ENCODE assay signal across 14 mouse cellular contexts in genomic region chr3:69813005-69813695, GRCm38 (mm10). TPM values are rescaled to one million over a fixed set of nuclear protein-coding genes. Genes with fewer than 3 reads are reported as not detected.
"Had no signal": no experiment of that assay in that cellular context is flagged by ENCODE, and none has a peak within 500 bp of the region (broad histone marks: within the 10 kb centered on the region; RNA-seq: fewer than 3 reads in every experiment).

No protein-coding gene starts in this region.

- H3K27me3 ChIP-seq: limb, embryonic 15.5 days; liver, embryonic 12.5 days; lung, embryonic 15.5 days; midbrain, embryonic 13.5 days; neural tube, embryonic 15.5 days had no signal

- H3K27ac ChIP-seq: limb, embryonic 15.5 days; liver, embryonic 12.5 days; lung, embryonic 15.5 days; midbrain, embryonic 13.5 days; neural tube, embryonic 15.5 days had no signal

- H3K4me3 ChIP-seq: limb, embryonic 15.5 days; liver, embryonic 12.5 days; lung, embryonic 15.5 days; midbrain, embryonic 13.5 days; myocyte; neural tube, embryonic 15.5 days had no signal

- H3K9ac ChIP-seq: limb, embryonic 15.5 days; liver, embryonic 12.5 days; lung, embryonic 15.5 days; midbrain, embryonic 13.5 days; neural tube, embryonic 15.5 days had no signal

- ATAC-seq: liver, embryonic 12.5 days; midbrain, embryonic 13.5 days had no signal

- DNase-seq: kidney, adult 2 months; kidney, postnatal 36 days; layer of hippocampus, adult 9-11 months; layer of hippocampus, postnatal 36 days; lung, postnatal 14 days; thymus, postnatal 4 days had no signal

- H3K36me3 ChIP-seq: limb, embryonic 15.5 days; liver, embryonic 12.5 days; lung, embryonic 15.5 days; midbrain, embryonic 13.5 days; neural tube, embryonic 15.5 days had no signal

- H3K4me2 ChIP-seq: limb, embryonic 15.5 days; liver, embryonic 12.5 days; lung, embryonic 15.5 days; midbrain, embryonic 13.5 days; neural tube, embryonic 15.5 days had no signal

- H3K4me1 ChIP-seq: limb, embryonic 15.5 days; liver, embryonic 12.5 days; midbrain, embryonic 13.5 days; neural tube, embryonic 15.5 days had no signal

- H3K9me3 ChIP-seq: limb, embryonic 15.5 days; liver, embryonic 12.5 days; lung, embryonic 15.5 days; midbrain, embryonic 13.5 days; neural tube, embryonic 15.5 days had no signal

RNA-seq across cellular contexts. Expression of gene Sptssb, which starts 46.6 kb away (rescaled TPM):
- polyA plus RNA-seq: myocyte; spleen, adult 2 months; testis, adult 2 months had no signal
